Mouse (Mus musculus) heart, postnatal 0 days (tissue): ENCODE results near the gene Trmt112. TPM values are rescaled to one million over a fixed set of nuclear protein-coding genes. Genes with fewer than 3 reads are reported as not detected.

ENCODE experiments used
- ATAC-seq: fragments of 200-750 bp; cut with Nextera tagmentation; 2 replicates; pipeline ENCODE4 v1.8.0; 2017; ENCODE audit warnings: low read depth, moderate number of reproducible peaks, moderate library complexity; ENCODE audit not compliant: insufficient read depth
- DNase-seq: peaks from one replicate; pipeline ENCODE4 v3.0.0-alpha.2; 2016; ENCODE audit warnings: low spot score
- H3K27ac ChIP-seq: fragments of 300-500 bp; sonication (generic); 2 replicates; pipeline ENCODE4 v1.5.1; 2014; ENCODE audit warnings: low read depth, mild to moderate bottlenecking
- H3K27me3 ChIP-seq: fragments of 300-500 bp; sonication (generic); 2 replicates; pipeline ENCODE4 v1.6.1; 2014; ENCODE audit warnings: low read length, mixed read lengths; ENCODE audit not compliant: control insufficient read depth, insufficient read depth
- H3K36me3 ChIP-seq: fragments of 300-500 bp; sonication (generic); replicated peaks from 2 replicates; pipeline ENCODE4 v1.6.1; 2014; ENCODE audit warnings: low read length, mixed read lengths; ENCODE audit not compliant: control insufficient read depth, insufficient read depth
- H3K4me1 ChIP-seq: fragments of 300-500 bp; sonication (generic); 2 replicates; pipeline ENCODE4 v1.6.1; 2014; ENCODE audit warnings: antibody characterized with exemption; ENCODE audit not compliant: control insufficient read depth, insufficient read depth
- H3K4me2 ChIP-seq: fragments of 300-500 bp; sonication (generic); 2 replicates; pipeline ENCODE4 v1.6.1; 2014; ENCODE audit warnings: low read depth, mild to moderate bottlenecking, low read length, moderate library complexity
- H3K4me3 ChIP-seq: fragments of 300-500 bp; sonication (generic); 2 replicates; pipeline ENCODE4 v1.5.1; 2014; ENCODE audit warnings: low read depth, low read length
- H3K9ac ChIP-seq: fragments of 300-500 bp; sonication (generic); replicated peaks from 2 replicates; pipeline ENCODE4 v1.6.1; 2014; ENCODE audit warnings: low read depth, low read length, mixed read lengths
- H3K9me3 ChIP-seq: fragments of 300-500 bp; sonication (generic); replicated peaks from 2 replicates; pipeline ENCODE4 v1.6.1; 2016; ENCODE audit warnings: low read length; ENCODE audit not compliant: control insufficient read depth
- CTCF ChIP-seq: IDR thresholded peaks from 2 replicates; pipeline ENCODE4 v1.5.1; 2016; ENCODE audit warnings: antibody characterized with exemption, control low read depth, low read depth
- EP300 ChIP-seq: IDR thresholded peaks from 2 replicates; pipeline ENCODE4 v1.6.1; 2016; ENCODE audit warnings: antibody characterized with exemption, low read depth
- WGBS: fragments of 180-500 bp; shearing (Covaris S2); extraction: QIAGEN DNeasy Blood & Tissue Kit; methylation state at CpG from one replicate; pipeline ENCODE4 v1.1.7; 2014; 5-methylcytosine and 5-hydroxymethylcytosine counted together
- polyA plus RNA-seq: library from polyadenylated mRNA; unstranded; fragments of >200 nt; fragmentation: Nextera tagmentation; extraction: Ambion mirVana; gene quantifications from 2 replicates; pipeline ENCODE4 v1.2.1, GENCODE M21; 2015
- total RNA-seq: library from RNA; depleted of rRNA; stranded (reverse); fragments of >200 nt; gene quantifications from 2 replicates; pipeline ENCODE4 v1.2.3, GENCODE M21; 2014; ENCODE audit warnings: low replicate concordance

The Trmt112 gene
- total and polyA plus RNA-seq, 2 experiments from 2014 or later, result 57.6 to 61.9 TPM

- ATAC-seq (no peak), DNase-seq (no peak)
- H3K27ac ChIP-seq, result no peak overlapping the region
- H3K4me1 ChIP-seq, result peaks cover 12% of the 10 kb centered on the region
- TF ChIP-seq EP300, result no peak
- H3K9ac ChIP-seq, result no peak overlapping the region
- no peak overlapping the region for H3K4me3 ChIP-seq
- peak overlapping the region; percentile 73; the same call in 1 of the 2 replicates for H3K4me2 ChIP-seq
- 77% methylated on average over 19 of the region's 19 CpGs for WGBS
- H3K27me3 ChIP-seq, result no peaks in the 10 kb centered on the region
- H3K9me3 ChIP-seq, result no peaks in the 10 kb centered on the region
- H3K36me3 ChIP-seq, result peaks cover 38% of the 10 kb centered on the region
Measured at GRCm38 (mm10) chr19:6911101-6912074, 1.9 kb downstream of the Trmt112 start.

- H3K36me3 ChIP-seq, result peaks cover 30% of the 10 kb centered on the region
- no peak for DNase-seq
- H3K27ac ChIP-seq, result no peak overlapping the region
- no peak overlapping the region for H3K9ac ChIP-seq
- no peaks in the 10 kb centered on the region for H3K9me3 ChIP-seq
- no peaks in the 10 kb centered on the region for H3K27me3 ChIP-seq
- H3K4me3 ChIP-seq, result no peak overlapping the region
- no peak for ATAC-seq
- peaks cover 12% of the 10 kb centered on the region for H3K4me1 ChIP-seq
- TF ChIP-seq CTCF, result no peak
- no peak for TF ChIP-seq EP300
- no peak overlapping the region for H3K4me2 ChIP-seq
- 92% methylated on average over 15 of the region's 15 CpGs for WGBS
Measured at GRCm38 (mm10) chr19:6912205-6912970, 2.9 kb downstream of the Trmt112 start.

DNA sequence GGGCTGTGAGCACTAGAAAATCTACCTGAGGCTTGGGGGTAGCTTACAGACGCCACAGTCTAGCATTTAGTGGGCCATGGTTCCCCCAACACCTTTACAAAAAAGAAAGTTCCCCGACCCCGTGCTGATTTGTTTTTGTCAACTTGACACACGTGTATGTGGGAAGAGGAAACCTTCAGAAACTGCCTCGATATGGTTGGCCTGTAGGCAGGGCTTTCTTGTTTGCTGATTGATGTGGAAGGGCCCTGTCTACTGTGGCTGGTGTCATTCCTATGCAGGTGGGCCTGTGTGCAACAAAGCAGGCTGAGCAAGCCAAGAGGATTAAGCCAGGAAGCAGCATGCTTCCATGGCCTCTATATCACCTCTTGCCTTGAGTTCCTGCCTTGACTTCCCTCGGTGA, 3.5 kb downstream of the Trmt112 start:
- peaks cover 7% of the 10 kb centered on the region for H3K4me1 ChIP-seq
- H3K27me3 ChIP-seq, result no peaks in the 10 kb centered on the region
- H3K9me3 ChIP-seq, result no peaks in the 10 kb centered on the region
- H3K4me2 ChIP-seq, result no peak overlapping the region
- H3K9ac ChIP-seq, result no peak overlapping the region
- ATAC-seq (no peak), DNase-seq (no peak)
- H3K4me3 ChIP-seq, result no peak overlapping the region
- H3K27ac ChIP-seq, result no peak overlapping the region
- 77% methylated on average over 6 of the region's 6 CpGs for WGBS
- no peak for TF ChIP-seq CTCF
- TF ChIP-seq EP300, result no peak
- H3K36me3 ChIP-seq, result peaks cover 30% of the 10 kb centered on the region

DNA sequence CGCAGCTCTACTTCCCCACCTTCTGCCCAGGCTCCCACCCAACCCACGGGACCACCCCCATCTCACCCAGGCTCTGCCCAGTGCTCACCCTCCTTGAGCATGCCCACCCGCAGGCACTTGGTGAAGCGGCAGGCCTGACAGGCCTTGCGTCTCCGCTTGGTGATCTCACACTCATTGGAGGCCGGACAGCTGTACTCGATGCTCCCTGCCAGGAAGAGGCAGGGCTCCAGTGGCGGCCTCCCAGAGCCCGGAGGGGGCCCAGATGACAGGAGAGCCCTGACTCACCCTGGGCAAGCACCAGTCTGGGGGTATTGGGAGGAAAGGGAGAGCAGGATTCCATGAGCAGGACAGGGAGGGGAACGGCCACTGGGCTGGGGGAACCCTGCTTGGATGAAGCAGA, 4.5 kb downstream of the Trmt112 start:
- no peak overlapping the region for H3K4me3 ChIP-seq
- DNase-seq, result no peak

DNA sequence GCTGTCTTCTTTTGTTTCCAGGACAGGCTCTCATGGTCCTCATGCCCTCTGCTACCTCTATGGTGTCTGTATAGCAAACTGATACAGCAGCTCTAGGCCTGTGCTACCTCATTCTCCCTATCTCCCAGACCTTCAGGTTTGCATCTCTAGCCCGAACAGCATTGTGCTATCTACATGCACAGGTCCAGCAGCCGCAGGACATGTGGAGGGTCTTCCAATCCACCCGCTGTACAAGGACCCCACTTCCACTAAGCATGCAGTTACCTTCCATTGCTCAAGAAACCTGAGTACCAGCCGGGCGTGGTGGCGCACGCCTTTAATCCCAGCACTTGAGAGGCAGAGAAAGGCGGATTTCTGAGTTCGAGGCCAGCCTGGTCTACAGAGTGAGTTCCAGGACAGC, 5.0 kb downstream of the Trmt112 start:
- ATAC-seq (no peak), DNase-seq (no peak)
- no peaks in the 10 kb centered on the region for H3K27me3 ChIP-seq
- no peaks in the 10 kb centered on the region for H3K9me3 ChIP-seq
- 93% methylated on average over 9 of the region's 9 CpGs for WGBS
- no peak overlapping the region for H3K4me2 ChIP-seq
- H3K9ac ChIP-seq, result no peak overlapping the region
- no peaks in the 10 kb centered on the region for H3K4me1 ChIP-seq
- H3K4me3 ChIP-seq, result no peak overlapping the region
- peaks cover 38% of the 10 kb centered on the region for H3K36me3 ChIP-seq
- TF ChIP-seq CTCF, result no peak
- TF ChIP-seq EP300, result no peak
- no peak overlapping the region for H3K27ac ChIP-seq

More for the DNA sequence above, 4.5 kb downstream of the Trmt112 start:
- no peak overlapping the region for H3K9ac ChIP-seq
- ATAC-seq, result no peak
- H3K27ac ChIP-seq, result no peak overlapping the region
- peaks cover 38% of the 10 kb centered on the region for H3K36me3 ChIP-seq
- H3K27me3 ChIP-seq, result no peaks in the 10 kb centered on the region
- H3K4me2 ChIP-seq, result no peak overlapping the region
- 75% methylated on average over 11 of the region's 11 CpGs for WGBS
- no peak for TF ChIP-seq EP300
- no peak for TF ChIP-seq CTCF
- no peaks in the 10 kb centered on the region for H3K9me3 ChIP-seq
- no peaks in the 10 kb centered on the region for H3K4me1 ChIP-seq
